Mouse (Mus musculus) activated CD4-positive, CD25-positive, alpha-beta regulatory T cell, adult 4 months (primary cell): ENCODE measurements around the gene Hspa4l. TPM values are rescaled to one million over a fixed set of nuclear protein-coding genes. Genes with fewer than 3 reads are reported as not detected.

Experiments used
- ATAC-seq: one replicate; pipeline ENCODE4 v1.8.0; 2017
- polyA plus RNA-seq, 2 experiments: library from polyadenylated mRNA; unstranded; fragments of 100-300 nt; shearing (Covaris generic); gene quantifications; one replicate each; pipeline ENCODE4 v1.2.1; 2017

The Hspa4l gene
- polyA plus RNA-seq = 10 to 100 TPM; 24.8 to 28.5 TPM

GRCm38 (mm10) chr3:40744024-40744835 lies at the start of gene Hspa4l:
Hspa4l (plus strand) TSS chr3:40744495.
- ATAC-seq = no peak

DNA sequence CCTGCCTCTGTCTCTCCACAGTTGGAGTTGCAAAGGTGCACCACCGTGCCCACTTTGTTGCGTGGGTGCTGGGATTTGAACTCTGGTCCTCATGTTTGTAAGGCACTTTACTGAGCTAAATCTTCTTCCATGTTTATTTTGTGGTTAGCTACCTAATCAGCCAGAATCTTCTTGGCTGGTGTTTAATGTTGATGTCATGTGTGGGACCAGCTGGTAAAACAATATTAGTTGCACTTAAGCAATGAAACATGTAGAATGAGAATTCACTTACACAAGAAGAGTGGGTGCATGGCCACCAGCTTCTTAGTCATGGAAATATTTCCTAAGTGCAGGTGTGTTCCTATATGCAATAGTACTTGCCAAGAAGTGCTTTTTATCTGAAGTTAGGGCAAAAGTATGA lies 49.1 kb upstream of the Hspa4l start:
- ATAC-seq = no peak

DNA sequence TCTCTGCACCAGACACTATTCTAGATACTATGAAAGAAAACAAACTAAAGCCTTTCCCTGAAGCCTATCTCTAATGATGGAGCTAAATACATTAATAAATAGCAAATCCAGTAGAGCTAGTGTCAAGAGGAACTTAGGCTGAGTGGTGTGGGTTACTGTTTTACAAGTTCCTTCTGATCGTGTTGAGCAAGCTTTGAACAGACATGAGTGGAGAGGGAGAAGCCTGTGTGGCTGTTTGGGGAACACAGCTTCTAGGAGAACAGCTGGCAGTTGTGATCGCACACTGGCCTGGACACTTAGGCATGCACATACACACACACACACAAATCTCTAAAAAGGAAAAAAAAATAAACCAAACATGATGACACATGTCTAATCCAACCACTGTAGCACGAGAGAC lies 45.5 kb upstream of the Hspa4l start:
- no peak for ATAC-seq

GRCm38 (mm10) chr3:40704816-40705430 lies 39.4 kb upstream of the Hspa4l start:
- no peak for ATAC-seq

GRCm38 (mm10) chr3:40708655-40709054 lies 35.6 kb upstream of the Hspa4l start, which contains the start of gene Slc25a31:
Slc25a31 (plus strand) TSS chr3:40708855.
- no peak for ATAC-seq

DNA sequence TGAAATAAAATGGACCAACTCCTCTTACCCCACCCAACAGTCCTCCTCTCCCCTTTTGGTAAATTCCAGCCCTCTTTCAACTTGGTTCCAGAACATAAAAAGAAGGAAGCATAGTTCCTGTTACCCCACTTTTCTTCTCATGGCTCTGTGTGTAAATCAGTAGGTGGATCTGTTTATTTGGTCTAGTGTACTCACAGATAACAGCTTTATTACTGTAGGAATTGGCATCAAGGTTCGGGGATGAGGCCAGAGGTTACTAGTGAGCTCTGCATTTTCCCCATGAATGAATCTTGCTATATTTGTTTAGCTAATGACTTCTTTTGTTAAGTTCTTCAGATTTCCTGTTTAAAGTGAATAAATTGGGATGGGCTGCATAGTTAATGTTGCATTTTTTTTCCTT lies 28.2 kb upstream of the Hspa4l start:
- ATAC-seq = no peak

DNA sequence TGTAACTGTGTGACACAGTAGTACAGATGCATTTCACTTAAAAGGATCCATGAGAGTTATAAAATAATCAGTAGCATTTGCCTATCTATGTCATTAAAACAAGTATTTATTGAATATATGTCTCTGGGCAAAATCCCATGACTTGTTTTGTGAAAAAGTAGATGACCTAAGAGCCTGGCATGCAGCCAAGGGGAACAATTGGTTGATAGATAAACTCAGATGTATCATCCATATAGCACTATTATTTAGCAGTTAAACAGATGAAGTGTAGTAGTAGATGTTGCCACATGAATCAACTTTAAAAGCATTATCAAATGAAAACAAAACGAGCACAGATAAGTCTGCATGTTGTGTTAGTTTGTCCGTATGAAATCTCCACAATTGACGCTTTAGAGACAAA lies 25.3 kb upstream of the Hspa4l start:
- no peak for ATAC-seq

GRCm38 (mm10) chr3:40738381-40738912 lies 5.8 kb upstream of the Hspa4l start:
- ATAC-seq = no peak

DNA sequence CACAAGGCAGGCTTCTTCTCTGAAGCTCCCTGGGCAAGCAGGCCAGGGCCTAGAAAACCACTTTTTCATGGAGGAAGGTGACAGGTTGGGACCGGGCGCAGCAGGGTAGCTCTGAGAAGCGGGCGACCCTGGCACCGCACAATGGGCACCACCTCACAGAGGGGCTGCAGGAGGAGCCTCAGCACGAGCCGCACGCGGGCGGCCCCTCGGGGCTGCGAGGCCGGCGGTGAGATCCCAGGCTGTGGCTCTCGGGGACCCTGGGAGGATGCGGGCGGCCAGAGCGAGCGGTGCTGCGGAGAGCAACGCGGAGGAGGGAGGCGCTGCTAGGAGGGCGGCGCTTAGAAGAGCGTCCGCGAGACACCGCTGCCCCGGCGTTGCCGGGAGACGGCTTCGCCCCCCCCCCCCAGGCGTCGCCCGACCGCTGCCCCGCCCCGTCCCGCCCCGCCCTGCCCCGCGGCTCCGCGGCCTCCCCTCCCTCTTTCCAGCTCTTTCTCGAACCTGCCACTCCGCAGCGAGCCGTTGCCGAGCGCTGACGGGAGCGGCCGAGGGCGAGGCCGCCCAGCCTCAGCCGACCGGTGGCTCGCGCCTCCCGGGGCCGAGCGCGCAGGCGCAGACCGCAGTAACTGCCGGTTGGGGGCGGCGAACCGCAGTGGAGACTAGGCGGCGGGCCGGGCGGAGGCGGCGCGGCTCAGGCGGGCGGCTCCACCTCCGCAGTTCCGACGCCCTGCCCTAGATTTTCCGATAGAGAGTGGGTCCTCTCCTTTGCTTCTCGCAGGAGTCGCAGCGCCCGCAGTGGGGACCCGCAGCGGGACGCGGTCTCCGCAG lies 753 bp downstream of the Hspa4l start:
- ATAC-seq = peak; percentile 78

- ATAC-seq = peak; percentile 54
Measured at GRCm38 (mm10) chr3:40745661-40746547, 1.6 kb downstream of the Hspa4l start.

- peak; percentile 80 for ATAC-seq
Measured at GRCm38 (mm10) chr3:40760746-40761145, 16.5 kb downstream of the Hspa4l start.

GRCm38 (mm10) chr3:40761312-40761711 lies 17.0 kb downstream of the Hspa4l start:
- no peak for ATAC-seq

- ATAC-seq = no peak
Measured at GRCm38 (mm10) chr3:40793783-40794182, 49.5 kb downstream of the Hspa4l start.

DNA sequence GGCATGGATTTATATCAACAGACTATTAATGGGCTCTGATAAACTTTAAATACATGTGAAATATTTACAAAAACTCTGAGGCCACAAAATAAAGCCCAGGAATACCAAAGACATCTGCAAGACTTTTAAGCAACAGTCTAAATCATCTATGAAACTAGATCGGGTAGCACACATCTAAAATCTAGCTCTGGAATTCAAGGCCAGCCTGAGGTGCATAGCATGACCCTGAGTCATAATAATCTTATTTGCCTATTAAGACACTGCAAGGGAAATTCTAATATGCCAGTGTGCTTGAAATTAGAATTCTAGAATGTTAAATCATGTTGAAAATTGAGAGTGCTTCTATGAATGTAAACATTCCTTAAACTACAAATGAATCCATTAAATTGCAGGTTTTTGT lies 53.8 kb downstream of the Hspa4l start:
- no peak for ATAC-seq

GRCm38 (mm10) chr3:40798500-40798899 lies 54.2 kb downstream of the Hspa4l start:
- peak; percentile 40 for ATAC-seq

DNA sequence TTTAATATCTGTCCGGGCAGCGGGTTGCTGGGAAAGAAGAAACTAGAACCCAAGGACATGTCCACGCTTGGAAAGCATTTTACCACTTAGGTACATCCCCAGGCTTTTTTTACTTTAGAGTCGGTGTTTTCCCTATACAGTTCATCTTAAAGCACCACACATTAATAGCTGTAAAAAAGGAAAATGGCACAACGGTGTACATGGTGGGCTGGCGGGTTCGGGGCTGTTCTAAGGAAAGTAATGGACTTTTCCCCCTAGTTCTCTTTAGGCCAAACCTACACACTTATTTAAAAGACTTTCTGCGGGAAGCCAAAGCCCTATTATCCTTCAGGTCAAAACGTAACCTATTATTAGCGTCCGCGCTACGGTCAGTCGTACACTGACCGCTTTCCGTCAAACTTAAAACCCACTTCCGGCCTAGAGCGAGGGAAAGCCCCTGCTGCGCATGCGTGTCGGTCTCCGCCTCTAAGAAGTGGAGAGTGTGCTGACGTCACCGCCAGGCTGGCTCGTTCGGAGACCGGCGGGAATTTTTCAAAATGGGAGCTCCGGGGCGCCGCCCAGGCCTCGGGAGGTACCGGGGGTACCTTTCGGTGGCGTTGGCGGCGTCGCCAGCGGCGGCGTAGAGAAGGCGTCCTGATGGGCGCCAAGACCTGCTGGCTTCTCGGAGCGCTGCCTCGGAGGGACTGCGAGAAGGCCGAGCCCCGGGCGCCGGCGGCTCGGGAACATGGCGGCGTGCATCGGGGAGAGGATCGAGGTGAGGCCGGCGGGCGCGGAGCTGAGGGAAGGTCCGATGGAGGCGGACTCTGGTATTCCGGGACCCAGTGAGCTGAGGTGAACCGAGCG lies 55.5 kb downstream of the Hspa4l start, which contains the start of gene Plk4:
Plk4 (plus strand) TSS at position 490 of the 843 bp plus-strand sequence.
- peak; percentile 87 for ATAC-seq

- peak; percentile 30 for ATAC-seq
Measured at GRCm38 (mm10) chr3:40800373-40800823, 56.1 kb downstream of the Hspa4l start.

GRCm38 (mm10) chr3:40806871-40807270 lies 62.6 kb downstream of the Hspa4l start:
- ATAC-seq = no peak

DNA sequence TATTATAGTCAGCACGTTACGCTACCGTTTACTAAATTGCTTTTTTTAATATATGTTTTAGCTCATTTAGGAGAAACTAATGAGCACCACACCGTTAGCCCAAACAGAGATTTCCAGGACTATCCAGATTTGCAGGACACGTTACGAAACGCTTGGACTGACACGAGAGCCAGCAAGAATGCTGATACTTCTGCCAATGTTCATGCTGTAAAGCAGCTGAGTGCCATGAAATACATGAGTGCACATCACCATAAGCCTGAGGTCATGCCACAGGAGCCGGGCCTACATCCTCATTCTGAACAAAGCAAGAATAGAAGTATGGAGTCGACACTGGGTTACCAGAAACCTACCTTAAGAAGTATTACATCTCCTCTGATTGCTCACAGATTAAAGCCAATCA lies 64.4 kb downstream of the Hspa4l start:
- ATAC-seq = no peak

GRCm38 (mm10) chr3:40809894-40810293 lies 65.6 kb downstream of the Hspa4l start:
- no peak for ATAC-seq

- no peak for ATAC-seq
Measured at GRCm38 (mm10) chr3:40813275-40813674, 69.0 kb downstream of the Hspa4l start.
